Mouse (Mus musculus): ENCODE results near the gene Zfp874a.

DNA sequence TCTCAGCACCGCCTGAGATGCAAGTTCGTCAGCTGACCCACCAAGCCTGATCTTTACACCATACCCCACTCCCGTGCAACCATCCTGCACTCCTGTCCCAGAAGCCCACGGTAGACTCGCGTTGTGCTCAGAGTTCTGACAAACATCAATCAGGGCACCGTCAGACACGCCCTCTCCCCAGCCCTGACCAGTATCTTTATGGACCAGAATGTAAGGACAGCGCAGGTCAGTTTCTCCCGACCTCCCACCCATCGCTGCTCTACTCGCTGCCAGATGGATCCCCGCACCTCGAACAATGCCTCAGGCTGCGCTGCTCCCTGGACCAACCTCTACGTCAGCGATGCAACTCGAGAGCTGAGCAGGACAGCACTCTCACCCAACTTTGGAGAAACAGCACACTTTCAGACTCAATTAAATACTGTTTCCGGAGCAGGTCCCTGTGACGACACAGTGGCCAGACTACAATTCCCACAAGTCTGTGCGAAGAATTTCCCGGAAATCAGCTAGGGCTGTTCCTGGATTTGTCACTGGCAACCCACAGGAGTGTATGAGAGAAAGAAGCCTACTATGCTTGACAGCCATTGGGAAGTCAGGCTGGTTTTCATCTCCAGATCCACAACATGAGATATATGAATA lies 48.8 kb upstream of the Zfp874a start, which contains the start of gene Zfp58:
- TF ChIP-seq CTCF (IDR thresholded peaks at IDR 0.05; ENCODE audit: extremely low read depth, insufficient read depth, insufficient read length, insufficient replicate concordance) (no peak), POLR2A (IDR thresholded peaks at IDR 0.05; ENCODE audit: low read depth, low read length) (no peak; the same call in 1 of the 2 replicates)

All from spleen, adult 2 months (tissue).